Mouse (Mus musculus) kidney, postnatal 4 days (tissue): ENCODE data around the gene Rela.
"Not testable (repeated sequence)": the region's sequence is repeated elsewhere in the genome, so short reads cannot be mapped to it uniquely, and the experiment has no call there.

Experiments
- DNase-seq, 2 experiments: peaks; one replicate each; pipeline ENCODE4 v3.0.0; 2021; ENCODE audit warnings: mixed read lengths in 2 of 2

Gene Rela

DNA sequence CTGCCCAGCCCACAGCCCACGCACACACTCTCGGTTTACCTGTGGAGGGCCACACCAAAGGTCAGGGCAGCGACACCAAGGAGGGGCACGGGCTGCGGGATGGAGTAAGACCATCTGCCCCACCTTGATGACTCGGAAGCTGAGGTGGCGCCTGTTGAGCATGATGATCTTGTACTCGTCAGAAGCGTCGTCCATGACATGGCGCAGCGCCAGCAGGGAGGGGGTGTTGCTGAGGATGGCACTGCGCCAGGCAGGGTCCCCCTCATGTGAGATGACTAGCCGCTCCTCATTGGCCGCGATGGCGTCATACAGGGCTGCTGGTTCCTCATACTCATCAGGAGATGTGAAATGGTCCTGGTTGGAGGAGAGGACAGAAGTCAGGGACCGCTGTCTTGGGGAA lies 29.1 kb downstream of the Rela start:
- DNase-seq, result no peak

DNA sequence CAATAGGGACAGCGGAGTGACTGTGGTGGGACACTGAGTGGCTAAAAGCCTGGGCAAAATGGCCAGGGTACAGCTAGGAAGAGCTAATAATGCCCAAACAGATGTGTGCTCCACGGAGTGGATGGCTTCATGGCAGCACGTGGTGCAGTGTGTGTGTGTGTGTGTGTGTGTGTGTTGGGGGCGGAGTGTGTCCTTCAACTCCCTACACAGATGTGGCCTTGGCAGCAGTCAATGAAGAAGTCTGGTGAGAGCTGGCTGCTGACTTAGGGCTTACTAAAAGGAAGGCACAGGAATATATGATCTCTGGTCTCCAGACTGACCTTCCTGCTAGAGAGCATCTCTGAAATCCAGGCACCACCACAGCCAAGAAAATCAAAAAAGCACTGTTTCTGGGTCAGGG lies 31.1 kb downstream of the Rela start:
- no peak for DNase-seq

DNA sequence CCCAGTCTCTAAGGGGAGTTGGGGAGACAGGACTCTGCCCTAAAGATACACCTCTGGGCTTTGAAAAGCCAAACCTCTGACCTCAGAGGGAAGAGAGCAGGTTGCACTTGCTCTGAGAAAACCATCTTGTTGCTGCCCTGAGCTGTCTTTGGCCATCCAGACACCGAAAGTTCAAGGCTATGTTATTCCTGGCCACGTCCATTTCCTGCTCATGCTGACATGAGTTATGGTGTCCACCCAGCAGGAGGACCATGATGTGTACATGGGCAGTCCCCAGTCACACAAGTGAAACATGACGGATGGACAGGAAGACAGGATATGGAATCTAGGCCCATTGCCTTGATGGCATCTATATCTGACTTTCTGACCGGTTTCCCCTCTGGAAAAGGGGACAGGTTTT lies 43.1 kb downstream of the Rela start:
- DNase-seq, result no peak

DNA sequence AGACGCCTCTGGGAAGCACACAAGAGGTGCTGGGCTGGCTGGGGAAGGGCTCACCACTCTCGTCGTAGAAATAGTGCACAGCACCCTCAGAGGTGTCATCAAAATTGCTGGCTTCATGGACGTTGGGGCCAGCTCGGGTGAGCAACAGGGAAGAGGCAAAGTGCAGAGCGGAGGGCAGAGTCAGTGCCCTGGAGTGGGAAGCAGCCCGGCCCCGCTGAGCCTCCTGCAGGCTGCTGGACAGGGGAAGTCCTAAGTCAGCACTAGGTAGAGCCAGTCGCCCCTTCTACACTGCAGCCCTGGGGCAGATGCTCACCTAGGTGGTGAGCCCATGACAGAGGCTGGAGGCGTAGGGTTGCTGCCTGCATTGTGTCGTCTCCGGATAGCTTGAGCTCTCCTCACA lies 47.0 kb downstream of the Rela start:
- no peak for DNase-seq

GRCm38 (mm10) chr19:5684985-5685384 lies 47.7 kb downstream of the Rela start:
- DNase-seq, result no peak

DNA sequence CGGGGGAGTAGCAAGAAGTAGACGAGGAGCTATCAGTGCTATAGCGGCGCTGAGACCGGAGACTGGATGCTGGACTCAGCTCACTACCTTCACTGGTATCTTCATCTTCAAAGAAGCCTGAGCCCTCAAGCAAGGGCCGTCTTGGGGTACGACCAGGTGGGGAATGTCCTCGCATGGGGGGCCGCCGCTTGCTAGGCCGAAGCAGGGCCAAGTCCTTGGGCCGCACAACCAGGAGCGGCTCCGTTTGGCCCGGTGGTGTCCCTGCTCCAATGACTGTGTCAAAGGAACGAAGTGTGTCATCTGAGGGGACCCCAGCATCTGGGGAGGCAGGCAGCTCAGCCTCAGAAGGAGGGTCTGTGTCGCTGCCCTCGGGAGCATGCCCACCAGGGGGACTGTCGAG lies 48.1 kb downstream of the Rela start:
- no peak for DNase-seq

GRCm38 (mm10) chr19:5685861-5686260 lies 48.6 kb downstream of the Rela start:
- DNase-seq, result no peak

DNA sequence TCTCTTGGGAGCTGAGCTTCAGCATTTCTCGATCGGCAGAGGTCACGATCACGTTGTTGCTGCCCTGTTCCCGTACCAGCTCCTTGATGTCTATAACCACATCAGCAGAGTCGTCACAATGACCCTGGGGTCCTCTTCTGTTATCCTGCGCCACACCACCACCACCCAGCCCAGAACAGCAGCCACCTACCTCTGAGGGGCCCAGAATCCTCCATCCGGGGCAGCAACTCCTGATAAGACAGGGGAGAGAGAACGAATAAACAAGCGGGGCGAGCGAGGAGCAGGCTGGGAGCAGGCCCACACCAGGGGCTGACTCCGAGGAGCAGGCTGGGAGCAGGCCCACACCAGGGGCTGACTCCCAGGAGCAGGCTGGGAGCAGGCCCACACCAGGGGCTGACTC lies 49.2 kb downstream of the Rela start:
- DNase-seq, result no peak

DNA sequence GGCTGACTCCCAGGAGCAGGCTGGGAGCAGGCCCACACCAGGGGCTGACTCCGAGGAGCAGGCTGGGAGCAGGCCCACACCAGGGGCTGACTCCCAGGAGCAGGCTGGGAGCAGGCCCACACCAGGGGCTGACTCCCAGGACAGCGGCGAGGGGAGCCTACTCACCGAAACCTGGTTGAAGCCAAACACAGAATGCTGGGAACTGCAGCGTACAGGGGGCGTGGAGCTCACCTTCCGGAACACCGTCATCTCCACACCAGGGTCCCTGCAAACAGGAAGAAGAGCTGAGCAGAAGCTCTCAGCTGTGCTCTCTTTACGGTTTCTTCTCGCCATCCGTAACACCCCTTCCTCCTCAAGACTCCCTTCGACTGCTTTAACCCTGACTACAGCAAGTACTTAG lies 49.7 kb downstream of the Rela start:
- DNase-seq, result not testable (repeated sequence)

DNA sequence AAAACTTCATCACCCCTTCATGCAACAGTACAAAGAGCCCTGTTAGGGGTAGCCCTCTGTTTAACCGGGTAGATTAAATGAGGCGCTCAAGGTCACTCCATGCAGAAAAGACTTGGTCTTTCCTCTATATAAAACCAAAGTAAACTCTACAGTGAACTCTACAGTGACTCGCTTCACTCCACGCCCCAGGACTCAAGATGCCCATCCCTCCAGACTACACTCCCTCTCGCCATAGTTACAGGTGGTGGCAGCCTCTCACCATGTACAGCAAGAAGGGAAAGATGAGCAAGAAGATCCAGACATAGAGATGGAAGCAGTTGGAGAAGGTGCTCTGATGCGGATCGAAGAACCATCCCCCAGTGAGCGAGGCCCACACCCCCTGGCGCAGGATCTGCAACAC lies 50.5 kb downstream of the Rela start:
- DNase-seq, result no peak

- DNase-seq, result peak; percentile 97 to 99
Measured at GRCm38 (mm10) chr19:5688200-5689087, 51.2 kb downstream of the Rela start, which contains the start of the genes Map3k11 and Pcnx3. Map3k11 (plus strand) TSS chr19:5688742. Pcnx3 (minus strand) TSS chr19:5688908.

- DNase-seq, result no peak
Measured at GRCm38 (mm10) chr19:5689088-5689428, 51.8 kb downstream of the Rela start.

- peak; percentile 88 to 93 for DNase-seq
Measured at GRCm38 (mm10) chr19:5689565-5690342, 52.5 kb downstream of the Rela start.

- no peak for DNase-seq
Measured at GRCm38 (mm10) chr19:5690343-5690735, 53.1 kb downstream of the Rela start.

DNA sequence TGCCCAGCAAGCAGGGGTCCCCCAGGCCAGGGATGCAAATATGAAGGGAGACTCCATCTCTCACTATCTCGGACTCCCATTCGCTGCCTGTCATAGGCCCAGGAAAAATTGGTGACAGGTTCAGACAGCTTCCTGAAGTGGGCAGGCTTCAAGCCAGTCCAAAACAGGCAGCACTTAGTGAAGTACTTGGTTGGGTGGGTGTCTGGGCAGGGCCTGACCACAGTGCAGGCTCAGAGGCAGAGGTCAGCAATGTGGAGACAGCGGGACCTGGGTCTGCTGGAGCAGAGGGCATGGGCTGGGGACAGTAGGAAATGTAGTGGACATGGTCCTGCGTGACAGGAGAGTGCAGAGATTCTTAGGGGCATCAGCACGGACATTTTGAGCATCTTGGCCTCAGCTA lies 54.3 kb downstream of the Rela start:
- DNase-seq, result no peak

DNA sequence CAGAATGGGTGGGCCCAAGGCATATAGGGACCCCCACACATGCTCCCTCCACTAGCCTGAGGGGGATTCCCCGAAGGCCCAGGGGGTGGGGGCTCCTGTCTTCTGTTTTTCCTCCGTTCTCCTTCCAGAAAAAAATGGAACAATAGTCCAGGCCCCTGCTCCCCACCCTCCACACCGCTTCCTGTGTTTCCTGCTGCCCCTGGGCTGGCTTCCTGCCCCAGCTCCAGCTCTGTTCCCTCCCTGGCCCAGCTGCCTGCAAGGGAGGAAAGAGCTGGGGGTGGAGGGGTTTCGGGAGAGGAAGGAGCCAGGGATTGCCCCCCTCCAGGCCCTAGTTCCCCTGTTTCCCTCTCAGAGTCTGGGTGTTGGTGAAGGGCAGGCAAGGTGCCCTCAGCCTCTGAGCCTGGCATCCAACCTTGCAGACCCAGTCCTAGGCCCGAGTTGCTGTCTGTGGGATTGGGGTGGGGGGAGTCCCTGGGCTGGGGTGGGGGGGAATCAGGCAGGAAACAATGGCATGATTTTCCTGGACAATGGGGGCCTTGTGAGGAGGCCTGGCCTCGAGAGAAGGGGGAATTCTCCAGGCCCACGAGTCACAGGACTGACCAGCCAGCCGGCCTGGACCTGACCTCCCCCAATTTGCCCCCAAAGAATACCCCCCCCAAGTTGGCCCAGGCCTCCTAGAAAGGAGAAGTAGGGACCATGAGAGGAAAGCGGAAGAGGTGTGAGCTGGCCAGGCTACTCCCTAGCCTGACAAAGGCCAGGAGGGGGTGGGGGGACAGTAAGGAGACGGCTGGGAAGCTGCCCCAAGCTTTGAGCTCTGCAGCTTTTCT lies 55.0 kb downstream of the Rela start:
- DNase-seq, result peak; percentile 69 to 81

GRCm38 (mm10) chr19:5692913-5693396 lies 55.7 kb downstream of the Rela start:
- peak; percentile 25 to 42 for DNase-seq

DNA sequence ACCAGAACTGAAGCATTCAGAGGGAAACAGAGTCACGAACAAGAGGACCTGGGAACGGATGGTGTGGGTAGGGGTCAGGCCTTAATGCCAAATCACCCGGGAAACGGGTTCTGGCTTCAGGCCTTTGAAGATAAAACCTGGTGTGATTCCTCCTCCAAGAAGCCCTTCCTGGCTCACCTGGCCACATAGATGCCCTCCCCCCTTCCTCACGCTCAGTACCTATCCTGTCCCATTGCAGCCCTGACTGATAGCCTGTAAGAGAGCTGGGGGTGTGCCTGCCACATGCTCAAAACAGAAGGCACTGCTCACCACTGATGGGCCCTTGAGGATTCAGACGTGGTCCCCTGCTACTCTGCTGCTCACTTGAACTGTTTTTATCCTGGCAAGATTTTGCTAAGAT lies 56.5 kb downstream of the Rela start:
- DNase-seq, result no peak

DNA sequence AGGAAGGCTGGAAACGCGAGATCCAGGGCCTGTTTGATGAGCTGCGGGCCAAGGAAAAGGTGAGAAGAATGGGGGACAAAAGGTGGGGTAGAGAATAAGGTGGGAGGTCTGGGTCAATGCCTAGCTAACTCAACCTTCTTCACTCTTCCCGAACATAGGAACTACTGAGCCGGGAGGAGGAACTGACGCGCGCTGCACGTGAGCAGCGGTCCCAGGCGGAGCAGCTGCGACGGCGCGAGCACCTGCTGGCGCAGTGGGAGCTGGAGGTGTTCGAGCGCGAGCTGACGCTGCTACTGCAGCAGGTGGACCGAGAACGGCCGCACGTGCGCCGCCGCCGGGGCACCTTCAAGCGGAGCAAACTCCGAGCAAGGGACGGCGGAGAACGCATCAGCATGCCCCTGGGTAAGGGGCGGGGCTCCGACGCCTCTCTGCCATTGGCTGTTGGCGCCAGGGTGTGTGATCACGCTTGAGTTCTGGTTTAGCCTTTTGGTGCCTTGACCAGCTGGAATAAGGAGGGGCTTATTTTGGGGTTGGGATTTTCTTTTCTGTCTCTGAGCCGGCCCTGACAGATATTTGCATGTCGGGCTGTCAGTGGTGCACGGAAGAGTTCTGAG lies 58.7 kb downstream of the Rela start:
- DNase-seq, result peak; percentile 55 to 73
